Mouse (Mus musculus): ENCODE data around the gene Rab20.
A peak's percentile ranks its signal among the peaks of the same experiment; 100 is the strongest.
"Not testable (repeated sequence)": the region's sequence is repeated elsewhere in the genome, so short reads cannot be mapped to it uniquely, and the experiment has no call there.

The Rab20 gene

DNA sequence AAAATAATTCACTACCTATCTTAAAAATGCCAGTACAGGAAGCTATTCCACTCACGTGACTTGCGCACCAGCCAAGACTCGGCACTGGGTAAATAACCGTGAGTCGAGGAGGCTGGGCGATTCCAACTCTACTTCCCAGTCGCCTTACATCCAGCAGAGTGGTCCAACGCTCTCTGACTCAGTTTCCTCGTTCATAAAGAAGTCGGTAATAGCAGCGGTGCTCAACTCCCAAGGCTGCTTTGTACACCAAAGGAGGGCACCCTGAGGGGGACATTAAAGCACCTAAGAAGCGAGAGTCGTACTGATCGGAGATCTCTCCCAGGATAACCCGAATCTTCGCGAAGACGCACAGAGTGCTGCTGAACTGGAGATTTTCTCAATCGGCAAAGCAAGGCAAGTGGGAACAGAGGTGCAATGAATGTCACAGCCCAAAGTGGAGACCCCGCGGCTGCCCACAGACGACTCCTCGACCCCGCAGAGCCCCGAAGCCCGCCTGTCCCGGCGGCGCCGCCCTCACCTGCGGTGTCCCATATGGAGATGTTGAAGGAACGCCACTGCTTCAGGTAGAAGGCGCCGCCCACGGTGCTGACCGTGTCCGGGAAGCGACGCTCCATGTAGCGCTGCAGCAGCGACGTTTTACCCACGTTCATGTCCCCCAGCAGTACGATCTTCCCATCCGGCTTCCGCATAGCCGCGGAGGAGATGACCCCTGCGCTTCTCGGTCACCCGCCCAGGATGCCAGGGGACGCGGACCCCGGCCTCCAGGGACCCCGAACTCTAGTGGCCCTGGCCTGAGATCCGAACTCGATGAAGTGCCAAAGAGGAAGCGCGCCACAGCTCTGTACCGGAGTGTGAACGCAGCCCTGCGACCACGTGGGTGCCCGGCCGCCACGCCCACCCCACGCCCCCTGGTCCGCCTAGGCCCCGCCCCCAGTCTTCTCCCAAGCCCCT lies at the start of gene Rab20:
Gene Rab20 (minus strand): TSS at position 900 of the 951 bp plus-strand sequence.
- DNase-seq (ENCODE audit: low spot score in 2 of 2) = peak; percentile 71 to 81

DNA sequence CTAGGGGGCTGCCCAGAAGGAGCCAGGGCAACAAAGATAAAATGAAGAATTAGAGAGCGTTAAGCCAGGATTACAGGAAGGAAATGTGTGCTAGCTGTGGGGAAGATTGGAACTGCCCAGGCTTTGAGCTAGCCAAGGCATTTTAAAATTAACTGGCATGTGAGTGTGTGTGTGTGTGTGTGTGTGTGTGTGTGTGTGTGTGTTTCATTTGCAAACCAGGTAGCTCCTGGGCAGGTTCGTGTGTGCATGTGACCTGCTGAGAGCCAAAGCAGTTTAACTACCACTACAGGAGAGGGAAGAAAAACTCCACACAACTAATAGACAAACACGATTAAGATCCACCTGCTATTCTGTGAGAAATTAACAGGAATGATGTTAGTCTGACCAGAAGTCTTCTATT lies 44.8 kb upstream of the Rab20 start:
- DNase-seq (ENCODE audit: low spot score in 2 of 2) = no peak

DNA sequence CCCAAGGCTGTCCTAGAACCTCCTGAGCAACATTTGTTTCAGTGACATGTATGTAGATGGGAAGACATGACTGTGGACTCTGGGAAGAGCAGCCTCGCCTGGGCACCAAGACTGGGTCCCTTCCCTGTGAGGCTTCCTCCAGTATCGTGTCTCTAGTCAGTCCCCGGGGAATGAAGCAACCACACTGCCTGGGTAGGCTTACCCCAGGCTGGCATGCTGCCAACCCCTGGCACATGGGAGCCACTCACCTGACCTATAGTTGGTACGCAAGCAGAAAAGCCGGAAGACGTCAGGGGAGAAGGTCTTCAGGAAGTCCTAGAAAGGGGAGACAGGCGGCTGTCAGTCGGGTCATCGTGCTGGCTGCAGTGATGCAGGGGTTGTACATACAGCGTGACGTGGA lies 40.2 kb upstream of the Rab20 start:
- no peak for DNase-seq (ENCODE audit: low spot score in 2 of 2)

- DNase-seq (ENCODE audit: low spot score in 2 of 2) = no peak
These were observed 39.5 kb upstream of the Rab20 start for GRCm38 (mm10) chr8:11518056-11518396.

- DNase-seq (ENCODE audit: low spot score in 2 of 2) = no peak
These were observed 39.0 kb upstream of the Rab20 start for GRCm38 (mm10) chr8:11517366-11518055.

DNA sequence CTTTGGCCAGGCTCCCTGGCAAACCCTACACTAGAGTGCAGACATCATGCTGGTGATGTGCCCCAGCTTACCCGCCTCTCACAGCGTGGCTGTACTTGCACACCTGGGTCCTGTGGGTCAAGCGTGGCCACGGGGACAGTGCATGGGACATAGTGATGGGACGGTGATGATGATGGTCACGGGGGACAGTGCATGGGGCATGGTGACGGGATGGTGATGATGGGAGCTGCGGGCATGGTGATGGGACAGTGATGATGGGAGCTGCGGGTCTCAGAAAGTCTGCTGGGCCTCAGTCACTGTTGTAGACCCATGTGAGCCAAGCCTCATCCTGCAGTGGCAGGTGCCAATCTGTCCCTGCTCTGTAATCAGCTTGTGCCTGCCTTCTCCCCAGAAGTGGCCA lies 37.8 kb upstream of the Rab20 start:
- DNase-seq (ENCODE audit: low spot score in 2 of 2) = no peak

- no peak for DNase-seq (ENCODE audit: low spot score in 2 of 2)
These were observed 34.7 kb upstream of the Rab20 start for GRCm38 (mm10) chr8:11513247-11513646.

DNA sequence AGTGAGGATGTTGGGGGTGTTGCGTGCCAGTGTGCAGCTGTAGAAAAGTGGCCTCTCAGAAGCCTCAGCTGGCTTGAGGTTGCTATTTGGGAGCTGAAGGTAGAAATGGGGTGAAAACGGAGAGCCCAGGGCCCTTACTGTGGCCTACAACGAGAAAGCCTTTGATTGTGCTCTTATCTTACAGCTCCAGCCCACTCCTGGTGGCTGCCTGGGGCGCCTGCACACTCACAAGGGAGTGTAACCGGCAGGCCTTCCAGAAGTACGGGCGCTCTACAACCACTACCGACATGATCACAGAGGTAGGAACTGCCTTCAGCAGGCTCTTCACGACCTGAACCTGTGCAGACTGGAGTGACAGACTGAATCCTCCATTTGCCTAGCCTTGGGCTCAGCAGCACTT lies 34.2 kb upstream of the Rab20 start:
- no peak for DNase-seq (ENCODE audit: low spot score in 2 of 2)

GRCm38 (mm10) chr8:11510971-11511370 lies 32.5 kb upstream of the Rab20 start:
- DNase-seq (ENCODE audit: low spot score in 2 of 2) = no peak

- no peak for DNase-seq (ENCODE audit: low spot score in 2 of 2)
These were observed 30.4 kb upstream of the Rab20 start for GRCm38 (mm10) chr8:11508880-11509279.

DNA sequence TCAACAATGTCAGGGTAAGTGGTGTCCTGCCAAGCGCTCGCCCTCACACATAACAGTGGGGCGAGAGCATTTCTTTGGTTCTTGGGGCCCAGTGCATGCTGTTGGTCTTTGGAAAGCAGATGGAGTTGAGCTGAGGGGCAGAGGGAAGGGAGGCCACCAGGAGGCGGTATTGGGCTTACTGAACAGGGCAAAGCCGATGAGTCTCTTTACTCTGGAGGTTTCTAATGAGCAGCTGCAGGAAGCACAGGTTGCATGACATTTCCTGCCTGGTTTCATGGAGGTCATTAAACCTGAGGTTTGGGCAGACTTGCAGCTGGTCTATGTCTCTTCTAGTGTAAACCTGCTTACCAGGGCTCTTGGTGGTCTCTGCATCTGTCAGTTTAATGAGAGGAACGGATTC lies 28.3 kb upstream of the Rab20 start:
- no peak for DNase-seq (ENCODE audit: low spot score in 2 of 2)

DNA sequence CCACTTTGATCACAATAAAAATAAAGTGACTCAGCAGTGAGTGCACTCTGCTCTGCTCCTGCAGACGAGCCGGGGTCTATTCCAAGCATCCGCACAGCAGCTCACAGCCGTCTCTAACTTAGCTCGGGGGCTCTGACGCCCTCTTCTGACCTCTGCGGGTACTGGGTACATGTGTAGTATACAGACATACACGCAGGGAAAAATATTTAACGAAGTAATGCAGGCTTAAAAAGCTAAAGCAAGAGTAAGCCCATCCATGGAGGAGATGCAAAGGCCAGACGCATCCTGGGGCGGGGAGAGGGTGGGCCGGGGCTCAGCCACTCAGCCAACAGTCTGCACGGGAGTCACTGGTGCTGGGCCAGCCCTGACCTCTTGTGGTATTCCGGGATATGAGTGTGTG lies 27.6 kb upstream of the Rab20 start:
- DNase-seq (ENCODE audit: low spot score in 2 of 2) = no peak

DNA sequence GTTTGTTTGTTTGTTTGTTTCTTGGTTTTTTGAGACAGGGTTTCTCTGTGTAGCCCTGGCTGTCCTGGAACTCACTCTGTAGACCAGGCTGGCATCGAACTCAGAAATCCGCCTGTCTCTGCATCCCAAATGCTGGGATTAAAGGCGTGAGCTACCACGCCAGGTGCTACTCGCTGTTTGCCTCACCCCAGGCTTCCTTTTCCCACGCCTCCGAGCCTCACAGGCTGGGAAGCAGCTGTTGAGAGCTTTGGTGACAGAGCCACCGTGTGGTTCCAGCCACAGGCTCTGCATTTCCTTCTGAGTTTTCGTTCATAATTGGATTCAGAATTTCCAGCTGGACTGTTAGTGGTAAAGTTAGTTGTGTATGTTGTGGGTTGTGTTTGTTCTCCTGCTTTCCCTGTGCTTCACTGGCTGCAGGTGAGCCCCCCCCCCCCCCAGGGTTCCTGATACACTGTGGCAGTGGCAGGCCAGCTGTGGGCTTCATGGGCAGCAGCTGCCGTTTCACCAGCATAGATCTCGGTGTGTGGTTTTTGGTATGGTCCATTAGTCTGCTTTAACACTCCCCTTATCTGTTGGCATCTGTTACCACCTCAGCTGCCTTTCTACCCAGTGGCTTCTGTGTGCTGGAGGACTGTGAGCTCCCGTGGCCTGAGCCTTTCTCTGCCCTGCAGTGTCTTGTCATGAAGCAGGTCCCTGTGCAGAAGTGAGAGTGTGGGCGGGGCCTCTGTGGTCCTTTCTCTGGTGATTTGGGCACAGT lies 25.1 kb upstream of the Rab20 start:
- no peak for DNase-seq (ENCODE audit: low spot score in 2 of 2)

DNA sequence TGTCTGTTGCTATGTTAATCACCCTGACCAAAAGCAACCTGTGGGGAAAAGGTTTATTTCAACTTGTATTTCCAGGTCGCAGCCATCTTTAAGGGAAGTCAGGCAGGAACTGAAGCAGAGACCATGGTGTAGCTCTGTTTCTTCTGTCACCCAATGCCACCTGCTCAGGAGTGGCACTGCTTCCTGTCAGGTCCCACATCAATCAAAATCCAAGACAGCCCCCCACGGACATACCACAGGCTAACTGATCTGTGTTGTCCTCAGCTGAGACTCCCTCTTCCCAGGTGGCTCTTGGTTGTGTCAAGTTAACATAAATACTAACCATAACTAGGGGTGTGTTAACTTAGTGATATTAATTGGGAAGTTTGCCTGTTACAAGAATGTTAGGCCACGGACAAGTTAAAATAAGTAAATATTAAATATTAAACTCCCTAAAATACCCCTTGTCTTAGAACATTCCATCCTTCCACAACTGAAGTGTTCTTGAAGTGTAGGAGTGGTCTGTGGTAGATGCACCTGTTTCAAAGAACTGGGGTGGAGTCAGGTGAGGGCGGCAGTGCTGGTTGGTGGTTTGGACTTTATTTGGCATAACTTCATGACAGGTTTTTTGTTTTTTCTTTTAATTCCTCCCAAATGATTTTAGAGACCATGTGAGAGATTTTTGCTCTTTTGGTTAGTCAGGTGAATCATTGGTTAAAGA lies 20.4 kb upstream of the Rab20 start:
- no peak for DNase-seq (ENCODE audit: low spot score in 2 of 2)

DNA sequence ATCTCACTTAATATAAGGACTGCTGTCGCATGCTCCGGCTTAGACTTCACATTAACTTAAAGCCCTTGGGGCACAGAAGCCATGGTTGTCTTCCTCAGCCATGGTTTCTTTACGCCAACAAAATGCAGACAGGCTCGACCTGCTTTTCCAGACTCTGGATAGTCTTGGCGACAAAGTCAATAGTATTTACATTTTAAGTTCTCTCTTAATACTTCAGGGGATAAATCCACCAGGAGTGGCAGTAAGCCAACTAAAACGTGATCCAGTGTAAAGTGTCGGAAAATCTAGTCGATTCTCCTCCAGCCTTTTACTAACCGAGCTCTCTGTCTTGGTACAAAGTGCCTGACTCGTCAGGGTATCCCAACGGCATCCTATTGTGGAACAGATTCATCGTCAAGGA lies 19.8 kb upstream of the Rab20 start:
- DNase-seq (ENCODE audit: low spot score in 2 of 2) = no peak

DNA sequence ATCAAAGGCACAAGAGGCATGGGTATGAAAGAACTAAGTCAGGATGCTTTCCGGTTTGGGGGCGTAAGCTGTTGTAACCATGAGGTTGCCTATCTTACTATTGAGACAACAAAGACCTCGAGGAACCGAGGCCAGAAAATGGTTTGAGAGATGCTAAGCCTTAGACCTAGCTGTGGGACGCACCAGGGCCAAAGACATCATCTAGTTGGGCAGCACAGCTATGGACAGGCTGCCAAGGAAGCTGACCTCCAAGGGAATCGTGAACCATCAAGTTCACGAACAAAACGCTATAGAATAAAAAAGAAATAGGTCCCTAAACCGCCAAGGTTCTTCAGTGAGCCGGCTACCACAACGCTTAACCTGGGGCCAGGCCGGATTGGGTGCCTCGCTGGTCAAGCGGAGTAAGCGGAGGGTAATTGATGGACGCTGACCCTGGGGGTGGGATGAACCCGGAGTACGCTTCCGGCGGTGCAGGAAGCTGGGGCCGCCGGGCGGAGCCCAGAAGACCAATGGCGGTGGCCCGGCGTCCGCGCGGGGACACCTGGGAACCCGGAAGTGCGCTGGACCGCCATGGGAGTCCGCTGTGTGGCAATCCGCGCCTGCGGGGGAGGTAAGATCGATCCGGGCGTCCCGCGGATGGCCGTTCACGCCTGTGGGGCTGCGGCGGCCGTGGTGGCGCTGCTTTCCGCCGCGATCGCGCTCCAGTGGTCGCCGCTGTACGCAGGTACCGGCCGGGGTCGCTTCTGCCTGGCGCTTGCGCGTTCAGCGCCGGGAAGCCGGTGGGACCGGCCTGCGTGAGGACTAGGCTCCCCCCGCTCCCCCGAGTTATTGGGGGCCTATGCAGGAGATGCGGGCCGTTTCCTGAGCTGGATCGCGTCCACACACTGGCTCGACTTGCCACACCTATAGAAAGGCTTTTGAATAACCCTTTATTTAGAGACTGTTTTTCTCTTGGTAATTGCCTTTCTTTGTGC lies 18.8 kb upstream of the Rab20 start, which contains the start of gene Naxd:
Gene Naxd (plus strand): TSS at position 490 of the 974 bp plus-strand sequence.
- DNase-seq (ENCODE audit: low spot score in 2 of 2) = peak; percentile 80 to 86

DNA sequence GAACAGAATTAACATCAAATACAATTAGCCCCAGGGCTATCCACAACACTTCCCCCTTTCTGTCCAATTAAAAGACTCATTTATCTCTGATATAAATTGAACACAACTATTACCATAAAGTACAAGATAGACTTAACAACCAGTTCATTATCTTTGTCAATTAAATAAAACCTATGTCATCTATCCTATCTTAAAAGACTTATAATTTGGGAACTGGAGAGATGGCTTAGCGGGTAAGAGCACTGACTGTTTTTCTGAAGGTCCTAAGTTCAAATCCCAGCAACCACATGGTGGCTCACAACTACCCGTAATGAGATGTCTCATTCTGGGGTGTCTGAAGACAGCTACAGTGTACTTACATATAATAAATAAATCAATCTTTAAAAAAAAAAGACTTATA lies 13.8 kb upstream of the Rab20 start:
- DNase-seq (ENCODE audit: low spot score in 2 of 2) = not testable (repeated sequence)

DNA sequence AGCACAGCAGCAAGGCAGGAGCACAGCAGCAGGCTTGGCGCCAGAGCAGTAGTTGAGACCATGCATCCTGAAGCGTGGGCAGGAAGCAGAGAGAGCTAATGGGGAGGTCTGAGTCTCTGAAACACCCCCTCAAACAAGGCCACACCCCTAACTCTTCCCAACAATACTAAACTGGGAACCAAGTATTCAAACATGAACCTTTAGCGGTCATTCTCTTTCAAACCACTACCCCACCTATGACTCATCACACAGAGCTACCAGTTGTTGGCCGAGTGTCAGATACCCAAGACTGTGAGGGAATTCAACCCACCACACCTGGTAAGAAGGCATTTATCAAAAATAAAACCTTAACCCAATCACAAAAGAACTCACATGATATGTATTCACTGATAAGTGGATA lies 8.7 kb upstream of the Rab20 start:
- DNase-seq (ENCODE audit: low spot score in 2 of 2) = no peak

DNA sequence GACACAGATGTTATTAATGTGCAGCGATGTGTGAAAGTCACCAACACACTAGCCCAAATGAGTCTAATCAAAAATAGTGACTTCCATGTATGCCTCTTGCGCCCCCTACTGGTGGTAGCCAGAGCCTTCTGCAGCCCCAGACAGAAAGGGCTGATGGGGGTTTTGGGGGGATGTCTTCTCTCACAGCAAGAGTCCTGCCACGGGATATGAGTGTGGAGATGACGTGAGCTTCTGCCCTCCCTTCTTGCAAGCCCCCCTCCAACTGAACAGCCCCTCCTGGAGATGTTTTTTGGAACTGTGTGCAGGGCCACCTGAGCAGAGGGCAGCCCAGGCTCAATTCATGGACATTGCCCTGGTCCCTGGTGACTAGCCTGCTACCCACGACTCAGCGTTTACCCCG lies 7.6 kb upstream of the Rab20 start:
- peak; percentile 50 to 69 for DNase-seq (ENCODE audit: low spot score in 2 of 2)

GRCm38 (mm10) chr8:11482537-11482936 lies 4.0 kb upstream of the Rab20 start:
- DNase-seq (ENCODE audit: low spot score in 2 of 2) = no peak

All from urinary bladder, adult 18-20 months (tissue).